Mouse (Mus musculus): ENCODE results near the gene Mpi.

DNA sequence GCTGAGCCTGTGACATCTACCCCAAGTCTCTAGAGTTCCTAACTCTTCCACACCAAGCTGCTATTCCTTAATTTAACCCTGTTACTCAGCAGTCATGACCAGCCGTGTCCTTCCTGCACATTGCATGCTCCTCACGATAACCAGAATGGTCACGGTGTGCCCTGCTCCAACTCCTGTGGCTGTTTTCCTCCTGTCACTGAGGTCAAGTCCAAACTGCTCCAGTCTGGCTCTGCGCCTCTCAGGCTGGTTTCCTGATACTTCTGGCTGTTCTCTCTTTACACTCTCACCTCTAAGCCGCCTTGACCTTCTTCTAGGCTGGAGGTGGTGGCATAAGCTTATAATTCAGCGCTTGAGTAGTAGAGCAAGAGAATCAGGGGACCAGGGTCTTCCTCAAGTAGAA lies 15.9 kb upstream of the Mpi start:
- TF ChIP-seq CTCF (conservative IDR thresholded peaks at IDR 0.05; ENCODE audit: insufficient read depth, insufficient read length, low read depth, low read length) = no peak
- TF ChIP-seq POLR2A (IDR thresholded peaks at IDR 0.05; ENCODE audit: low read depth, low read length) = no peak
